Mouse (Mus musculus): ENCODE results near the gene Ttll9. TPM values are rescaled to one million over a fixed set of nuclear protein-coding genes. Genes with fewer than 3 reads are reported as not detected.

Gene Ttll9
- polyA plus RNA-seq, 1 experiment from 2014 or later = 0.39 TPM

- ATAC-seq (ENCODE audit: low FRiP score, low read depth) = no peak
- Histone ChIP-seq H3K9me3 (no peaks in the 10 kb centered on the region), H3K4me2 (replicated peaks) (no peak overlapping the region), H3K4me3 (no peak overlapping the region), H3K36me3 (no peaks in the 10 kb centered on the region), H3K4me1 (peaks cover 32% of the 10 kb centered on the region), H3K9ac (no peak overlapping the region), H3K27me3 (no peaks in the 10 kb centered on the region; the same call in 1 of the 2 replicates), H3K27ac (no peak overlapping the region)
- WGBS = 36% methylated on average over 5 of the region's 5 CpGs
These were observed 34.9 kb upstream of the Ttll9 start for GRCm38 (mm10) chr2:152927371-152927770.

DNA sequence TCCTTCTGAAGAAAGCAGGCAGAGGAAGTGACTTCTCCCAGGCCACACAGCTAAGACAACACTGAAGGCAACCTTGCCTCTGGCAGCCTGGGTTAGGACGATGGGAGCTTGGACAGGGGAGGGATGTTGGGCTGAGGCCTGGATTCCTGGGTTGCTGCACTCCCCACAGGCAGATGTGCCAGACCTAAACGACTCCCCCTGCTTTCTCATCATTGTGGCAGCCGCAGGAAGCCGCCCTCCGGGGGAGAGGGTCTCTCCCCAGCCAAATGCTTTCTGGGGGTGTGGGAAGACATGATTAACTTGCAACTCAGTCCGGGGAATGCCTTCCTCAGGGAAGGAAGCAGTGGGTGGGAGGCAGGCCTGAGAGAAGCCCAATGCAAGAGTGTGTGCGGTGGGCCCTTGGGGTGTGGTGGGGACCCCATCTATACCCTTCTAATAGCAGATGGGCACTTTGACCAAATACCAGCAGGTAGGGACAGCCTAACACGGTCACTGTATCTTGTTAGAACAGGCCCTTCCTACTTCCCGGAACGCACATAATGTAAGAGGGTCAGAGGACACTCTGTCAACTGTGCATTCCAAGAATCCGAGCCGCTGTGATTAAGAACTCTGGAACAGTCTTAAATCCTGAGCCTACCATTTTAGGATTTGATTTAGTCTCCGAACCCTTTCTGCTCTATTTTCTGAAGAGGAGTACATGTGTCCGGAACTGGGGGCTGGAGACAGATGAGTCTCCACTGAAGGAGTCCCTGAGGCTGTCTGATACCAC is 33.9 kb upstream of the Ttll9 start:
- Histone ChIP-seq H3K36me3 (no peaks in the 10 kb centered on the region), H3K4me2 (replicated peaks) (no peak overlapping the region), H3K4me3 (no peak overlapping the region), H3K27ac (no peak overlapping the region), H3K9me3 (no peaks in the 10 kb centered on the region), H3K27me3 (no peaks in the 10 kb centered on the region; the same call in 1 of the 2 replicates), H3K9ac (0 out of 2 replicates have a peak overlapping the region, but pooled peaks have one; percentile 25), H3K4me1 (peaks cover 36% of the 10 kb centered on the region)
- ATAC-seq (ENCODE audit: low FRiP score, low read depth) = no peak
- 52% methylated on average over 14 of the region's 14 CpGs for WGBS

GRCm38 (mm10) chr2:152928988-152929370 is 33.3 kb upstream of the Ttll9 start:
- no peak overlapping the region for H3K9ac ChIP-seq
- 69% methylated on average over 3 of the region's 3 CpGs for WGBS
- no peaks in the 10 kb centered on the region for H3K9me3 ChIP-seq
- peaks cover 36% of the 10 kb centered on the region for H3K4me1 ChIP-seq
- H3K27me3 ChIP-seq = no peaks in the 10 kb centered on the region; the same call in 1 of the 2 replicates
- no peak overlapping the region for H3K4me3 ChIP-seq
- no peak for ATAC-seq (ENCODE audit: low FRiP score, low read depth)
- H3K36me3 ChIP-seq = no peaks in the 10 kb centered on the region
- H3K4me2 ChIP-seq (replicated peaks) = no peak overlapping the region
- no peak overlapping the region for H3K27ac ChIP-seq

DNA sequence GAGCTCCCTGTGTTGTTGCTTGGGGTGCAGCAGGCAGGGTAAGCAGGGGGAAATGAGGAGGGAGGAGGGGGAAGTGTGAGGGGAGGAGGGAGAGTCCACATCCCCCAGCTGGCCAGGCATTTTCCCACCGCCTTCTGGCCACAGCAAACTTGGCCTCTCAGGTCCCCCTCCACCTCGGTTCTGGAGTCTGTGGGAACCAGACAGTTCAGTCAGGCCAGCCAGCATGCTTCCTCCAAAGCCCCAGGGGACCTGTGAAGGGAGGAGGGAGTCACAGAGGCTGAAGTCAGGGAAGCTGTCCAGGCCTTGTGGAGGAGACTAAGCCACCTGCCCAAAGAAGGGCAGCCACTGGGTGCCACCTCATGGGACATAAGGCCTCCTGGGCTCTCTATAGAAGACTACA is 32.0 kb upstream of the Ttll9 start:
- Histone ChIP-seq H3K36me3 (no peaks in the 10 kb centered on the region), H3K27ac (no peak overlapping the region), H3K4me1 (peaks cover 32% of the 10 kb centered on the region), H3K4me3 (no peak overlapping the region), H3K9me3 (no peaks in the 10 kb centered on the region), H3K4me2 (replicated peaks) (no peak overlapping the region), H3K9ac (no peak overlapping the region), H3K27me3 (no peaks in the 10 kb centered on the region; the same call in 1 of the 2 replicates)
- no peak for ATAC-seq (ENCODE audit: low FRiP score, low read depth)
- WGBS = 31% methylated on average over 2 of the region's 2 CpGs

DNA sequence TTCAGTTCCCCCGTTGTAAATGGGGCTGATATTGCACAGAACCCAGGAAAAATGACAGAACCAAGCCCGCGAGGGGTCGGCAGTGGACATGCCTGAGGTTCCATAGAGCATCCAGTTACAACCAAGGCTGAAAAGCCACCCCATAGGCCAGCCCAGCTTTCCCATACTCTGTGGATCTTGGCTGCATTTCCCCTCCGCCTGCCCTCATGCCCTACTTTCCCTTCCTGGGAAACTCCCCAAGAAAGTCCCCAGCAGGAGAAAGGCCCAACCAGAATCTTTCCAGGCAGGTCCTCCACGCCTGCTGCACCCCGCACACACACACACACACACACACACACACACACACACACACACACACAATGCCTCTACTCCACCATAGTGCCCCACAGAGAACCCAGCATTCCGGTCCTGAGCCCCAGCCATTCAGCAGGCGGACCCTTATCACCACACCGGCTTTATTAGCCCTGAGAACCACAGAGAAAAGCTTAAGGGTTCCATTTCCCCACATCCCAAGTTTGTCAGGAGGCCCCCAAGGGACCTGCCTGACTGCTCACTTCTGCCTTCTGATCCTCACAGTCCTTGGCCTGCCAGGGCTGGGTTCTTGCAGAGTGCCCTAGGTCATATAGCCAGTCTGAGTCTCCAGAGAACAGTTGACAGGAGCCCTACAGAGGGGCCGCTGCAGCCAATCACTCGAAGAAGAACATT is 30.7 kb upstream of the Ttll9 start:
- ATAC-seq (ENCODE audit: low FRiP score, low read depth) = no peak
- Histone ChIP-seq H3K9ac (no peak overlapping the region; the same call in 1 of the 2 replicates), H3K27ac (no peak overlapping the region), H3K27me3 (peaks cover 7% of the 10 kb centered on the region), H3K4me1 (peaks cover 20% of the 10 kb centered on the region), H3K4me2 (replicated peaks) (no peak overlapping the region), H3K36me3 (no peaks in the 10 kb centered on the region), H3K9me3 (no peaks in the 10 kb centered on the region), H3K4me3 (no peak overlapping the region)
- 74% methylated on average over 11 of the region's 12 CpGs for whole genome bisulfite sequencing

DNA sequence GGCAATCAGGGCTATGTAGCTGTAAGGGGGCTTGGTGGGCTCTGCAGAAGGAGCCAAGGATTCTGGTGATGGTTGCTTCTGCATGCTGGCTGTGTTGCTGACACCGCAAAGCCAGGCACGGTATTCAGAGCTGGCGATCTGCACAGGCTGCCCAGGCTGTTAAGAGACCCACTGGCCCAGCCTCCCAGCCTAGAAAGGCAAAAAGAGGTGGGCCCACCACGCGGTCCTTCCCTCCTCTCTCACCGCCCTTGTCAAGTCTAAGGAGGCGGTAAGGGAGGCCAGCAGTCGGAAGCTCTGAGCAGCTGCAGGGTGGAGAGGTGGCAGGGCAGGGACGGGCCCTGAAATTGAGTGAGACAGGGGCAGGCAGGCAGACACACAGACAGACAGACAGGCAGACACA is 29.2 kb upstream of the Ttll9 start, which contains the start of gene Foxs1:
TSS of gene Foxs1 (minus strand) at position 161 of the 400 bp plus-strand sequence.
- H3K9ac ChIP-seq = no peak within 1 kb of the TSS; the same call in 1 of the 2 replicates
- 29% methylated on average over 9 of the region's 9 CpGs for WGBS
- peaks cover 9% of the 10 kb centered on the region for H3K27me3 ChIP-seq
- H3K4me3 ChIP-seq = no peak within 1 kb of the TSS
- H3K27ac ChIP-seq = no peak within 1 kb of the TSS
- no peaks in the 10 kb centered on the region for H3K9me3 ChIP-seq
- H3K4me1 ChIP-seq = peaks cover 12% of the 10 kb centered on the region
- ATAC-seq (ENCODE audit: low FRiP score, low read depth) = no peak; the same call in 1 of the 2 replicates
- H3K36me3 ChIP-seq = no peaks in the 10 kb centered on the region
- no peak within 1 kb of the TSS for H3K4me2 ChIP-seq (replicated peaks)

DNA sequence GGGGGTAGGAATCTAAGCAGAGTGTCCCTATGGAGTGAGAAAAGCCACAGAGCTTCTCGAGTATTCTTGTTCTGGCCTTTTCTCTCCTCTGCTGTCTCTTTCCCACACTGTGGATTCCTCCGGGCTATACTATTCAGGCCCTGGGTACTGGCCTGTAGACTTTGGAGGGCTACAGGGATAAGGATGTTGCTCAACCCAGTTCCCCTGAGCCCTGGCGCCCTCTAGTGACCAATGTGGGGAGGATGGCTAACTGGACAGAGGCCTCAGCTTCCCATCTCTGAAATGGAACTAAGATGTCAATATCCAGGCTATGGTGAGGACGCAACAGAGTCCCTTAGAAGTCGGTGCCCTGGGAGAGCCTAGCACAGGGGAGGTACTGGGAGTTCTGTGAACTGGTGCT is 28.7 kb upstream of the Ttll9 start:
- Histone ChIP-seq H3K27me3 (peaks cover 14% of the 10 kb centered on the region), H3K4me3 (no peak overlapping the region), H3K4me2 (replicated peaks) (no peak overlapping the region), H3K9ac (no peak overlapping the region), H3K4me1 (peaks cover 12% of the 10 kb centered on the region), H3K36me3 (no peaks in the 10 kb centered on the region), H3K27ac (no peak overlapping the region), H3K9me3 (no peaks in the 10 kb centered on the region)
- ATAC-seq (ENCODE audit: low FRiP score, low read depth) = no peak
- 32% methylated on average over 5 of the region's 5 CpGs for WGBS

GRCm38 (mm10) chr2:152939846-152940245 is 22.4 kb upstream of the Ttll9 start:
- Histone ChIP-seq H3K36me3 (no peaks in the 10 kb centered on the region), H3K4me2 (replicated peaks) (no peak overlapping the region), H3K4me1 (peaks cover 14% of the 10 kb centered on the region), H3K9ac (no peak overlapping the region), H3K9me3 (no peaks in the 10 kb centered on the region), H3K27me3 (peaks cover 74% of the 10 kb centered on the region), H3K4me3 (no peak overlapping the region), H3K27ac (no peak overlapping the region)
- 18% methylated on average over 4 of the region's 4 CpGs for WGBS
- ATAC-seq (ENCODE audit: low FRiP score, low read depth) = no peak

DNA sequence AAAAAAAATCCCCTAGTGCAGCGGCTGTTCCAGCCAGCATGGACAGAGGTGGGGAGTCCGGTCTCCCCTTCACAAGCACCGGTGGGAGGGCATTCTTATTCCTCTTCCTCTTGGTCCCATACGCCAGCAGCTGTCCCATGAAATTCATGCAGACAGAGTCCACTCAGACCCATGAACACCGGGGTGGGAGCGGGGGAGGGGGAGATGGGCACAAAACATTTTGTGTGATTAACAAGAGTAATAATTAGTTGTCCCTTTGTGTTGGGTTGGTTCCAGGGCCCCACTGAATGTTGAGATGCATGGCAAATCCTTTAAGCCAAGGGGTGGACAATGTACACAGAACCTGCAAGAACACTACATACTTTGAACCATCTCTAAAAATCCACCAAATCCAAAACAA is 21.2 kb upstream of the Ttll9 start:
- H3K36me3 ChIP-seq = no peaks in the 10 kb centered on the region
- H3K27me3 ChIP-seq = peaks cover 84% of the 10 kb centered on the region
- H3K9ac ChIP-seq = no peak overlapping the region
- H3K4me1 ChIP-seq = peaks cover 14% of the 10 kb centered on the region
- no peaks in the 10 kb centered on the region for H3K9me3 ChIP-seq
- no peak overlapping the region for H3K4me3 ChIP-seq
- 75% methylated on average over 6 of the region's 6 CpGs for WGBS
- no peak for ATAC-seq (ENCODE audit: low FRiP score, low read depth)
- no peak overlapping the region for H3K4me2 ChIP-seq (replicated peaks)
- H3K27ac ChIP-seq = no peak overlapping the region

DNA sequence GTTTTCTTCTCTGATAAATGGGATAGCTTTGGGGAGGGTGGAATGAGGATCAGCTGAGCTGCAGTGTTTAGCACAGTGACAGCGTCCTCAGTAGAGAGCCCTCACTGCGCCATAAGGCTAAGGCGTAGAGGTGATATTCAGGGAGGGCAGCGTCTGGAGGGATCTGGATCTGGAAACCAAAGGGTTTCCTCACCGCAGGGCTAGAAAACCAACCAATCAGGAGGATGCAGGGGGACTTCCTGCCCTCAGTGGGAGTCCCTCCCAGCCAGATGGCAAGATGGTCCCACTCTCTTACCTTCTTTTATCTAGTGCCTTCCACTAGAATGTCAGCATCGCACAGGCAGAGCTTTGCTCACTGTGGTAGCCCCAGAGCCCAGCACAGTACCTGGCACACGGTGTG is 20.5 kb upstream of the Ttll9 start:
- no peak overlapping the region for H3K4me2 ChIP-seq (replicated peaks)
- no peak overlapping the region for H3K27ac ChIP-seq
- H3K9ac ChIP-seq = no peak overlapping the region
- no peak overlapping the region for H3K4me3 ChIP-seq
- no peak for ATAC-seq (ENCODE audit: low FRiP score, low read depth)
- no peaks in the 10 kb centered on the region for H3K9me3 ChIP-seq
- 23% methylated on average over 7 of the region's 7 CpGs for WGBS
- H3K4me1 ChIP-seq = peaks cover 14% of the 10 kb centered on the region
- peaks cover 85% of the 10 kb centered on the region for H3K27me3 ChIP-seq
- no peaks in the 10 kb centered on the region for H3K36me3 ChIP-seq

- peaks cover 22% of the 10 kb centered on the region for H3K4me1 ChIP-seq
- H3K9ac ChIP-seq = peak overlapping the region; percentile 64
- no peaks in the 10 kb centered on the region for H3K9me3 ChIP-seq
- peak overlapping the region; percentile 94 for H3K4me2 ChIP-seq (replicated peaks)
- ATAC-seq (ENCODE audit: low FRiP score, low read depth) = peak; percentile 16; the same call in 1 of the 2 replicates
- peak overlapping the region; percentile 51 for H3K4me3 ChIP-seq
- peaks cover 88% of the 10 kb centered on the region for H3K27me3 ChIP-seq
- H3K36me3 ChIP-seq = no peaks in the 10 kb centered on the region
- under 1% methylated on average over 63 of the region's 65 CpGs for WGBS
- no peak overlapping the region for H3K27ac ChIP-seq
These were observed 19.3 kb upstream of the Ttll9 start for GRCm38 (mm10) chr2:152942898-152943515.

GRCm38 (mm10) chr2:152943568-152943967 is 18.7 kb upstream of the Ttll9 start:
- Histone ChIP-seq H3K4me2 (replicated peaks) (peak overlapping the region; percentile 94), H3K36me3 (no peaks in the 10 kb centered on the region), H3K27me3 (peaks cover 86% of the 10 kb centered on the region), H3K4me3 (peak overlapping the region; percentile 51), H3K27ac (no peak overlapping the region), H3K9me3 (no peaks in the 10 kb centered on the region), H3K4me1 (peaks cover 22% of the 10 kb centered on the region), H3K9ac (peak overlapping the region; percentile 64)
- 4% methylated on average over 8 of the region's 8 CpGs for WGBS
- no peak for ATAC-seq (ENCODE audit: low FRiP score, low read depth)

Data from limb, embryonic 13.5 days (tissue).